In the genomic region with DNA sequence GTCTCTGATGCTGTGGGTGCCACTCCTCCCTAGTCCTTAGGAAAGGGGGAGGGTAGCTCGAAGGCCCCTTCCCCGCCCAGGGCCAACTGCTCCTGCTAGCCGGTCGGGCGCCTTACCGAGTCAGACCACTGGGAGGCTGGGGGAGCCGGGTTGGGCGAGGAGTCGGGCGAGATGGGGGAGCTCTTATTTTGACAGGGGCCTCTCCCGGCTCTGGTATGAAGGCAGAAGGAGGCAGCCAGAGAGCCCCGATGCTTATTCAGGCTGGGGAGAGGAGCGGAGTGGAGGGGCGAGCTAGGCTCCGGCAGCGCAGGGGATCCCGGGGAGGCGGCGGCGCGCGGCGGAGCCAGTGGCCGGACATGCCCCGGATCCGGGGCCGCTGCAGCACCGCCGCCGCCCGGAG, we compare ENCODE assay signal across 8 mouse cellular contexts. TPM values are rescaled to one million over a fixed set of nuclear protein-coding genes. Genes with fewer than 3 reads are reported as not detected.
DNase-seq lines count a peak whose midpoint lies in the region; ATAC-seq and TF ChIP-seq lines count a peak whose summit lies in the region.

A gene (plus strand): TSS at position 274 of the 400 bp plus-strand sequence.

- TF ChIP-seq POLR2A in bone marrow, adult 2 months (IDR thresholded peaks at IDR 0.05; ENCODE audit: borderline replicate concordance, control insufficient read depth, low read depth, low read length): peak; percentile 44; the same call in 1 of the 2 replicates
- peak; percentile 89 for TF ChIP-seq POLR2A in myocyte (IDR thresholded peaks at IDR 0.05; ENCODE audit: insufficient read length, low read depth)

- no peaks in the 10 kb centered on the region for H3K27me3 ChIP-seq in embryonic facial prominence, embryonic 15.5 days
- H3K27me3 ChIP-seq in heart, embryonic 12.5 days (replicated peaks): no peaks in the 10 kb centered on the region
- H3K27me3 ChIP-seq in kidney, postnatal 0 days (ENCODE audit: insufficient read depth, low read length): no peaks in the 10 kb centered on the region
- H3K27me3 ChIP-seq in liver, embryonic 11.5 days (replicated peaks; ENCODE audit: control insufficient read depth, insufficient read depth, low read length): peaks cover 3% of the 10 kb centered on the region; the same call in 1 of the 2 replicates
- no peaks in the 10 kb centered on the region for H3K27me3 ChIP-seq in myocyte (ENCODE audit: control insufficient read depth, insufficient read depth, insufficient read length)

- peak within 1 kb of the TSS; percentile 87 for H3K27ac ChIP-seq in bone marrow, adult 2 months (ENCODE audit: control insufficient read depth, insufficient read depth, low read depth, low read length, poor library complexity)
- H3K27ac ChIP-seq in embryonic facial prominence, embryonic 15.5 days (replicated peaks): peak within 1 kb of the TSS; percentile 96
- H3K27ac ChIP-seq in heart, embryonic 12.5 days (ENCODE audit: poor library complexity, severe bottlenecking): peak within 1 kb of the TSS; percentile 95
- peak within 1 kb of the TSS; percentile 95 for H3K27ac ChIP-seq in kidney, postnatal 0 days
- peak within 1 kb of the TSS; percentile 73 for H3K27ac ChIP-seq in liver, embryonic 11.5 days (ENCODE audit: low read depth, low read length)

- peaks cover 3% of the 10 kb centered on the region for H3K4me1 ChIP-seq in bone marrow, adult 2 months (ENCODE audit: control insufficient read depth, insufficient read depth, low read length)
- peaks cover 59% of the 10 kb centered on the region for H3K4me1 ChIP-seq in embryonic facial prominence, embryonic 15.5 days
- H3K4me1 ChIP-seq in heart, embryonic 12.5 days (replicated peaks): peaks cover 45% of the 10 kb centered on the region
- H3K4me1 ChIP-seq in kidney, postnatal 0 days (replicated peaks; ENCODE audit: insufficient read depth, low read length): peaks cover 33% of the 10 kb centered on the region
- H3K4me1 ChIP-seq in liver, embryonic 11.5 days (replicated peaks; ENCODE audit: control insufficient read depth, insufficient read depth, low read length): peaks cover 48% of the 10 kb centered on the region

- peak within 1 kb of the TSS; percentile 83 for H3K4me2 ChIP-seq in embryonic facial prominence, embryonic 15.5 days (replicated peaks)
- H3K4me2 ChIP-seq in heart, embryonic 12.5 days: peak within 1 kb of the TSS; percentile 94
- H3K4me2 ChIP-seq in kidney, postnatal 0 days (ENCODE audit: low read length): peak within 1 kb of the TSS; percentile 77
- H3K4me2 ChIP-seq in liver, embryonic 11.5 days: peak within 1 kb of the TSS; percentile 84
- peak within 1 kb of the TSS; percentile 87 for H3K4me2 ChIP-seq in myocyte (ENCODE audit: low read depth)

- peaks cover 49% of the 10 kb centered on the region for H3K79me2 ChIP-seq in myocyte (ENCODE audit: control insufficient read depth, insufficient read depth)

- no peaks in the 10 kb centered on the region for H3K36me3 ChIP-seq in embryonic facial prominence, embryonic 15.5 days
- no peaks in the 10 kb centered on the region for H3K36me3 ChIP-seq in heart, embryonic 12.5 days
- H3K36me3 ChIP-seq in kidney, postnatal 0 days (ENCODE audit: insufficient read depth, low read length): no peaks in the 10 kb centered on the region
- H3K36me3 ChIP-seq in liver, embryonic 11.5 days (ENCODE audit: control insufficient read depth, insufficient read depth, low read length): no peaks in the 10 kb centered on the region
- no peaks in the 10 kb centered on the region for H3K36me3 ChIP-seq in myocyte (ENCODE audit: control insufficient read depth, insufficient read depth)

- no peak for TF ChIP-seq CTCF in bone marrow, adult 2 months (IDR thresholded peaks at IDR 0.05; ENCODE audit: control insufficient read depth, insufficient read depth, low read length)
- TF ChIP-seq CTCF in kidney, postnatal 0 days (IDR thresholded peaks at IDR 0.05; ENCODE audit: low read depth): peak; percentile 74

- WGBS in bone marrow, adult 2 months: under 1% methylated on average over 30 of the region's 31 CpGs
- WGBS in embryonic facial prominence, embryonic 15.5 days: under 1% methylated on average over 28 of the region's 31 CpGs
- WGBS in heart, embryonic 12.5 days: 0% methylated on average over 31 of the region's 31 CpGs
- WGBS in kidney, postnatal 0 days: 0% methylated on average over 26 of the region's 31 CpGs
- WGBS in liver, embryonic 11.5 days: under 1% methylated on average over 31 of the region's 31 CpGs

- ATAC-seq in embryonic facial prominence, embryonic 15.5 days (ENCODE audit: insufficient number of reproducible peaks, low FRiP score, low TSS enrichment, low read depth): peak; percentile 79
- ATAC-seq in heart, embryonic 12.5 days (ENCODE audit: insufficient number of reproducible peaks, low FRiP score): peak; percentile 36
- ATAC-seq in kidney, postnatal 0 days (replicated peaks; ENCODE audit: low FRiP score, low read depth): peak; percentile 37
- peak; percentile 56 for ATAC-seq in liver, embryonic 11.5 days (replicated peaks; ENCODE audit: low FRiP score)

- H3ac ChIP-seq in myocyte (ENCODE audit: control insufficient read depth, insufficient read length): peak within 1 kb of the TSS; percentile 97

- H3K4me3 ChIP-seq in bone marrow, adult 2 months (replicated peaks; ENCODE audit: control insufficient read depth, low read depth, low read length): peak within 1 kb of the TSS; percentile 88
- H3K4me3 ChIP-seq in embryonic facial prominence, embryonic 15.5 days (replicated peaks): peak within 1 kb of the TSS; percentile 97
- H3K4me3 ChIP-seq in heart, embryonic 12.5 days: peak within 1 kb of the TSS; percentile 97
- H3K4me3 ChIP-seq in kidney, postnatal 0 days (replicated peaks; ENCODE audit: low read depth, low read length): peak within 1 kb of the TSS; percentile 96
- peak within 1 kb of the TSS; percentile 78 for H3K4me3 ChIP-seq in liver, embryonic 11.5 days (ENCODE audit: low read depth, low read length)
- H3K4me3 ChIP-seq in myocyte: peak within 1 kb of the TSS; percentile 94

- H3K9me3 ChIP-seq in embryonic facial prominence, embryonic 15.5 days (replicated peaks): no peaks in the 10 kb centered on the region
- no peaks in the 10 kb centered on the region for H3K9me3 ChIP-seq in heart, embryonic 12.5 days (replicated peaks)
- no peaks in the 10 kb centered on the region for H3K9me3 ChIP-seq in kidney, postnatal 0 days (replicated peaks; ENCODE audit: low read length)
- no peaks in the 10 kb centered on the region for H3K9me3 ChIP-seq in liver, embryonic 11.5 days (ENCODE audit: control insufficient read depth, low read length)

- peak; percentile 87 to 89 for DNase-seq in B cell, adult 2 months
- DNase-seq in kidney, postnatal 0 days (ENCODE audit: low spot score): peak; percentile 99
- peak; percentile 93 for DNase-seq in liver, embryonic 11.5 days (ENCODE audit: low spot score)
- peak; percentile 82 to 91 for DNase-seq in spleen, postnatal 4 days (ENCODE audit: low spot score in 2 of 2)

- peak within 1 kb of the TSS; percentile 99 for H3K9ac ChIP-seq in embryonic facial prominence, embryonic 15.5 days
- H3K9ac ChIP-seq in heart, embryonic 12.5 days: peak within 1 kb of the TSS; percentile 98
- peak within 1 kb of the TSS; percentile 93 for H3K9ac ChIP-seq in kidney, postnatal 0 days (ENCODE audit: low read depth, low read length)
- H3K9ac ChIP-seq in liver, embryonic 11.5 days (ENCODE audit: low read depth, low read length): peak within 1 kb of the TSS; percentile 80

TF ChIP-seq in myocyte, 11 proteins besides CTCF, POLR2A, EP300 and RAD21:
- TF ChIP-seq MYOG (IDR thresholded peaks at IDR 0.05; ENCODE audit: control insufficient read depth in 1 of 3, insufficient read depth in 1 of 3, insufficient read length in 2 of 3, low read depth in 2 of 3): peak in 1 of 3 experiments; percentile 8
- TF ChIP-seq MAX (IDR thresholded peaks at IDR 0.05; ENCODE audit: low read depth): no peak
- TF ChIP-seq E2F4 (IDR thresholded peaks at IDR 0.05; ENCODE audit: insufficient read depth): no peak
- no peak for TF ChIP-seq TCF3 (IDR thresholded peaks at IDR 0.05; ENCODE audit: insufficient read length, low read depth)
- TF ChIP-seq SRF (IDR thresholded peaks at IDR 0.05; ENCODE audit: control insufficient read depth, insufficient read length, low read depth): no peak
- no peak for TF ChIP-seq TCF12 (IDR thresholded peaks at IDR 0.05; ENCODE audit: insufficient read depth, poor library complexity, severe bottlenecking)
- TF ChIP-seq USF1 (IDR thresholded peaks at IDR 0.05; ENCODE audit: low read depth): no peak
- peak; percentile 85 for TF ChIP-seq POLR2AphosphoS2 (IDR thresholded peaks at IDR 0.05; ENCODE audit: insufficient read length, low read depth)

RNA-seq across cellular contexts. Expression of the gene that starts here (rescaled TPM):
- polyA plus RNA-seq in bone marrow, adult 2 months (2011; ENCODE audit: insufficient read depth, insufficient read length, low replicate concordance, missing spikeins): 9.0 and 15.6 TPM in 2 replicates
- polyA plus RNA-seq in embryonic facial prominence, embryonic 15.5 days (2015; fragmentation: Nextera tagmentation; extraction: Ambion mirVana): 21.2 and 21.8 TPM in 2 replicates
- polyA plus RNA-seq in heart, embryonic 12.5 days (2016; fragmentation: Nextera tagmentation; extraction: Ambion mirVana): 11.3 and 12.3 TPM in 2 replicates
- 8.7 and 9.1 TPM in 2 replicates for polyA plus RNA-seq in kidney, postnatal 0 days (2015; fragmentation: Nextera tagmentation; extraction: Ambion mirVana)
- polyA plus RNA-seq in liver, embryonic 11.5 days (2014; fragmentation: Nextera tagmentation; extraction: Ambion mirVana): 4.1 and 5.0 TPM in 2 replicates
- polyA plus RNA-seq in myocyte (2012; fragmentation: generic; extraction: Trizol): 35.4 TPM

Comparison
In these comparisons a context has a peak if more than half of its experiments do, and no peak if none do; other contexts are left out.
1. Peak in every context shown above with its lines: DNase-seq, ATAC-seq, H3K4me3 ChIP-seq and H3K27ac ChIP-seq.